Mouse (Mus musculus) neural tube, embryonic 12.5 days (tissue): ENCODE measurements around the gene Junb. TPM values are rescaled to one million over a fixed set of nuclear protein-coding genes. Genes with fewer than 3 reads are reported as not detected.
A peak's percentile ranks its signal among the peaks of the same experiment; 100 is the strongest.

Experiments
- ATAC-seq: fragments of 200-750 bp; cut with Nextera tagmentation; 2 replicates; pipeline ENCODE4 v1.8.0; 2017; ENCODE audit warnings: low read depth, mild to moderate bottlenecking, moderate TSS enrichment, moderate library complexity; ENCODE audit not compliant: low FRiP score
- H3K27ac ChIP-seq: fragments of 300-500 bp; sonication (generic); 2 replicates; pipeline ENCODE4 v1.5.1; 2016
- H3K27me3 ChIP-seq: fragments of 300-500 bp; sonication (generic); replicated peaks from 2 replicates; pipeline ENCODE4 v1.6.1; 2016; ENCODE audit warnings: mild to moderate bottlenecking
- H3K36me3 ChIP-seq: fragments of 300-500 bp; sonication (generic); 2 replicates; pipeline ENCODE4 v1.6.1; 2016; ENCODE audit warnings: mild to moderate bottlenecking
- H3K4me1 ChIP-seq: fragments of 300-500 bp; sonication (generic); 2 replicates; pipeline ENCODE4 v1.6.1; 2016
- H3K4me2 ChIP-seq: fragments of 300-500 bp; sonication (generic); replicated peaks from 2 replicates; pipeline ENCODE4 v1.6.1; 2016; ENCODE audit warnings: mild to moderate bottlenecking
- H3K4me3 ChIP-seq: fragments of 300-500 bp; sonication (generic); 2 replicates; pipeline ENCODE4 v1.5.1; 2016
- H3K9ac ChIP-seq: fragments of 300-500 bp; sonication (generic); 2 replicates; pipeline ENCODE4 v1.6.1; 2016; ENCODE audit warnings: mild to moderate bottlenecking
- H3K9me3 ChIP-seq: fragments of 300-500 bp; sonication (generic); 2 replicates; pipeline ENCODE4 v1.6.1; 2016; ENCODE audit warnings: mild to moderate bottlenecking
- WGBS: fragments of 180-500 bp; shearing (Covaris S2); methylation state at CpG from one replicate; pipeline ENCODE4 v1.1.7; 2016; 5-methylcytosine and 5-hydroxymethylcytosine counted together
- polyA plus RNA-seq: library from polyadenylated mRNA; unstranded; fragments of >200 nt; fragmentation: Nextera tagmentation; extraction: Ambion mirVana; gene quantifications from 2 replicates; pipeline ENCODE4 v1.2.1, GENCODE M21; 2016

Junb gene
- polyA plus RNA-seq, 1 experiment from 2014 or later, result 9.9 TPM

DNA sequence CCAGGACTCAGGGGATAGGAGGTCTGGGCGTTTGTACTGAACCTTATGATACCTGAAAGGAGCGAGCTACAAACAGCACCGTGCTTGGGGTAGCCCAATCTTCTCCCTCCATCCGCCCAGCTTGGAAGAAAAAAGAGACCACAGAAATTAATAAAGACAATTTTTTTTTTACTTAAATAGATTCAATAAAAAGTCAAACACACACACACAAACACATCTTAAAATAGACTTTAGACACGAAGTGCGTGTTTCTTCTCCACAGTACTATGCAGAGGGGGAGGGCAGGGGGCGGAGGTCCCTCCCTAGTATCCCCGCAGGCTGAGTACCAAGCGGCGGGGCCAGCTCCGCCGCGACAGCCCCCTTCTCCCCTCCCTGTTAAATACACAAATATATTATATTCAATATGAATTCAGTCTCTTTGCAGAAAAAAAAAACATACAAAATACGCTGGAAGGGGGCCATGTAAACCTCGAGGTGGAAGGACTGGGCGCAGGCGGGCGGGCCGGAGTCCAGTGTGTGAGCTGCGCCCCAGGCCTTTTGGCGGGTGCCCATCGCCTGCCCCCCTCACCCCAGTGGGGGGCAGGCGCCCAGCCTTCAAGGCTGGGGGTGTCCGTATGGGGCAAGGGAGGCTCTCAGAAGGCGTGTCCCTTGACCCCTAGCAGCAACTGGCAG lies 1.6 kb downstream of the Junb start:
- peak overlapping the region; percentile 62 for H3K9ac ChIP-seq
- peaks cover 56% of the 10 kb centered on the region for H3K4me1 ChIP-seq
- WGBS, result 2% methylated on average over 25 of the region's 25 CpGs
- H3K4me2 ChIP-seq, result peak overlapping the region; percentile 98
- ATAC-seq, result no peak
- peak overlapping the region; percentile 46 for H3K4me3 ChIP-seq
- no peaks in the 10 kb centered on the region for H3K9me3 ChIP-seq
- H3K27ac ChIP-seq, result no peak overlapping the region
- H3K27me3 ChIP-seq, result peaks cover 32% of the 10 kb centered on the region
- H3K36me3 ChIP-seq, result peaks cover 23% of the 10 kb centered on the region

DNA sequence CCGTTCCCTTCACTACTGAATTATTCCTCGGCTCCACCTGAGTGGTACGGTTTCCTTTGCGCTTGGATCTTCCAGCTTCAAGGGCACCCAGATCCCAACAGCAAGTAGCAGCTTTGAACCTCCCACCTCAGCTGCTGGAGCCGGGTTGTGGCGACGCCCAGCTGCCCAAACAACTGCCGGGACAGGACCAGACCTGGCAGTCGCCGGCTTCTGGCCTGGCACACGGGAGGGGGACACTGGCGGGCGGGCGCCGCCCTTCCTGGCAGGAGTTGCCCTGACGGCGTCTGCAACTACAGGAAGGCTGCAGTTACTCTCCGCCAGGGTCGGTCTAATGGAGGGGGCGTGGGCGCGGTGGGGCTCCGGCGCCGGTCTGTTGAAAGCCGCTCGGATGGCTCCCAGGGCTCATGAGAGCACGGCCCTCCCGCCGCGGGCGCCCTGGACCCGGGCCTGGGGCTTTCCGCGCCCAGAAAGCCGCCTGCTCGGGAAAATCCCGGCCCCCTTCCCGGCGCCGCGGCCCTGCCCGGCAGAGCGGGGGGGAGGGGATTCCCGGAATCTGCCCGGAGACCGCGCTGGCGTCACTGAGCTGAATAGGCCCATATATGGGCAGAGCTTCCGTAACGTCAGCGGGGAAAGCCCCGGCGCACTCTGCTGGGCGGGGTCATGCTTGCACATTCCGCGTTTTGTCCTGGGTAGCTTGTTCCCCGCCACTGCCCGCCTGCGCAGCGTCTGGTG lies 2.3 kb downstream of the Junb start:
- ATAC-seq, result peak; percentile 79
- Histone ChIP-seq H3K36me3 (peaks cover 30% of the 10 kb centered on the region), H3K9ac (peak overlapping the region; percentile 62), H3K9me3 (no peaks in the 10 kb centered on the region), H3K4me1 (peaks cover 57% of the 10 kb centered on the region), H3K4me3 (peak overlapping the region; percentile 46), H3K27ac (0 out of 2 replicates have a peak overlapping the region, but pooled peaks have one; percentile 4), H3K27me3 (peaks cover 30% of the 10 kb centered on the region), H3K4me2 (peak overlapping the region; percentile 98)
- WGBS, result 1% methylated on average over 61 of the region's 61 CpGs

DNA sequence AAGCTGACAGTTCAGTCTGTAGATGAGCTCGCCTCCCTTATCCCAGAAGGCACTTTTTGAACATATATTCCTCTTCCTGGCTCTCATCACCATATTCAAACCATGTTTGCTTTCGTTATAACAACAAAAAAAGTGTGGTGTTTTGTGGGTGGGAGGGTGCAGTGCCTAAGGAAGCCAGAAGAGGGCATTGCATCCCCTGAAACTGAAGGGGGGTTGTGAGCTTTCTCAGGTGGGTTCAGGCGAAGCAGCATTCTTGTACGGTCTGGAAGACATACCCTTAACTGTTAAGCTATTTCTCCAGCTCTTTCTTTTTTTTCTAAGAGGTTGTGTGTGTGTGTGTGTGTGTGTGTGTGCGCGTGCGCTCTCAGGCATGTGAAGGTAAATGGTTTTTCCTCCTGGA lies 3.1 kb downstream of the Junb start:
- Histone ChIP-seq H3K27me3 (peaks cover 28% of the 10 kb centered on the region), H3K36me3 (peaks cover 36% of the 10 kb centered on the region), H3K9ac (no peak overlapping the region), H3K4me1 (peaks cover 57% of the 10 kb centered on the region), H3K9me3 (no peaks in the 10 kb centered on the region), H3K4me3 (no peak overlapping the region), H3K27ac (no peak overlapping the region), H3K4me2 (peak overlapping the region; percentile 98)
- WGBS, result 37% methylated on average over 7 of the region's 7 CpGs
- ATAC-seq, result no peak

DNA sequence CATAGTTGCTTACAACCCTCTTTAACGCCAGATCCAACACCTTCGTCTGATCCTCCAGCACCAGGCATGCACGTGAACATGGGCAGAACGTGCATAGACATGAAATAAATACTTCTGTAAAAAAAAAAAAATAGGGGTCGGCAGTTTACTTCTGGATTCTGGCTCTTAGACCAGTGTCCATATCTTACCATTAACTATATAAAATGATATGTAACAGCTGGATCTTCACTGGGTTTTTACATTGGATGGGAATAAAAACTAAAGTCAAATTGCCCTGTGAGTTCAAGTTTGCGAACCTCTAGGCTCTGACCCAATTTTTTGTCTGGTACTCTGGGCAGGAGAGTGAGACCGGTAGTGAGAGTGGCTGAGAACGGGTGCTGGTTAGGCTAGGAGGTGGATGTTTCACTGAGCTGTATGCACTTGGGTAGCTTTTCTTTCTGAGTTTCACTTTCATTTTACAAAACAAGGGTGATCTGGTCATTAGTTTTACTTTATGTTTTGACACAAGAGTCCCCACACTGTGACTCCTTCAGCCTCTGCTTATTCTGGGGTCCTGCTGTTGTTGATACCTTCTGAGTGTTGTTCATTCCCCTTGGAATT lies 3.9 kb downstream of the Junb start:
- H3K4me1 ChIP-seq, result peaks cover 54% of the 10 kb centered on the region
- no peak overlapping the region for H3K4me3 ChIP-seq
- no peak overlapping the region for H3K9ac ChIP-seq
- H3K36me3 ChIP-seq, result peaks cover 36% of the 10 kb centered on the region
- peaks cover 23% of the 10 kb centered on the region for H3K27me3 ChIP-seq
- WGBS, result 83% methylated on average over 8 of the region's 8 CpGs
- no peak for ATAC-seq
- H3K4me2 ChIP-seq, result 0 out of 2 replicates have a peak overlapping the region, but pooled peaks have one; percentile 12
- no peak overlapping the region for H3K27ac ChIP-seq
- no peaks in the 10 kb centered on the region for H3K9me3 ChIP-seq

DNA sequence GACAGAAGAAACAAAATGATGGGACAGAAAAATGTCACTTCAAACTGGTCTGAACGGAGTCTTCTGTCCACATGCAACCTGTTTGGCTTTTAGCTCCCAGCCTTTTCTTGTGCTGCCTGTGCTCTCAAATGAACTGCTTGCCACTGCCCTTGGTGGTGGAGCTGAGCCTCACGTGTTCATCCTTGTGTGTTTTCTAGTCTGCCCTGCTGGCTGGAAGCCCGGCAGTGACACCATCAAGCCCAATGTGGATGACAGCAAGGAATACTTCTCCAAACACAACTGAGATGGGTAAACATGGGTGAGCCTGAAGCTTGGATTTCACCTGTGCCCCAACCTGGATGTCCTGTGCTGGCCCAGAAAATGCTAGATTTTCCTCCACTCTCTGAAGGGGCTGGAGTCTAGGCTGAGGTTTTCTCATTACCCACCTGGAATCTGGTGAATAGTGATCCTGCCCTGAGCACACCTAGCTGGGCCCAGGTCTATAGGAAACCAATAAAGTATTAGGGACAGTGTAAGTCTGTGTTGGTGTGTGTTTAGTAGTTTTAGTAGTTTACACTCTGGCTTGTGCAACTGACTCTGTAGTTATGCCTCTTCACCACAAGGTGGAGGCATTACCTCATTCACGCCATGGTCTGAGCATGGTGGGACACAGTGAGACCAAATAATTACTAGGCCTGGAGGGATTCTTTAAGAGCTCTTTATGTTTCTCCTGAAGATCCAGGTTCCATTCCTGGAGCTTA lies 4.5 kb downstream of the Junb start:
- H3K9me3 ChIP-seq, result no peaks in the 10 kb centered on the region
- H3K9ac ChIP-seq, result no peak overlapping the region
- H3K4me1 ChIP-seq, result peaks cover 49% of the 10 kb centered on the region
- peaks cover 17% of the 10 kb centered on the region for H3K27me3 ChIP-seq
- no peak overlapping the region for H3K27ac ChIP-seq
- H3K4me2 ChIP-seq, result 0 out of 2 replicates have a peak overlapping the region, but pooled peaks have one; percentile 12
- H3K36me3 ChIP-seq, result peaks cover 36% of the 10 kb centered on the region
- 64% methylated on average over 4 of the region's 4 CpGs for WGBS
- ATAC-seq, result no peak
- H3K4me3 ChIP-seq, result no peak overlapping the region

DNA sequence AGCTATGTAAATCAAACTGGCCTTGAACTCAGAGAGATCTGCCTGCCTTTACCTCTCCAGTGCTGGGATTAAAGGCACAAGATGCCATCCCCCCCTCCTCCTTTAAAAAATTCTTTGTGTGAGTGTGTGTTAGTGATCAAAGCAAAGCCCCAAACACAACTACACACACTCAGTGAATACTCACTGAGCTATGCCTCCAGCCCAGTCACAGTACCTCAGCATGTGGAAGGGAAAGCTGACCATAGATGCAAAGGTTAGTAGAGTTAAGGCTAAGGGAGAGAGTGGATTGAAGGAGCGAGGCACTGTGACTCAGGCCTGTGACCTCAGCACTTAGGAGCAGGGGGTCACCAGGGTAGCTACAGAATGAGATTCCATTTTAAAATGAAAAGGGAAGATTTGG lies 5.4 kb downstream of the Junb start:
- Histone ChIP-seq H3K27me3 (peaks cover 11% of the 10 kb centered on the region), H3K4me1 (peaks cover 47% of the 10 kb centered on the region), H3K9me3 (no peaks in the 10 kb centered on the region), H3K27ac (no peak overlapping the region), H3K4me3 (no peak overlapping the region), H3K9ac (peak overlapping the region; percentile 38; the same call in 1 of the 2 replicates), H3K36me3 (peaks cover 36% of the 10 kb centered on the region), H3K4me2 (no peak overlapping the region)
- no peak for ATAC-seq
- WGBS, result 93% methylated on average over 1 of the region's 1 CpGs

DNA sequence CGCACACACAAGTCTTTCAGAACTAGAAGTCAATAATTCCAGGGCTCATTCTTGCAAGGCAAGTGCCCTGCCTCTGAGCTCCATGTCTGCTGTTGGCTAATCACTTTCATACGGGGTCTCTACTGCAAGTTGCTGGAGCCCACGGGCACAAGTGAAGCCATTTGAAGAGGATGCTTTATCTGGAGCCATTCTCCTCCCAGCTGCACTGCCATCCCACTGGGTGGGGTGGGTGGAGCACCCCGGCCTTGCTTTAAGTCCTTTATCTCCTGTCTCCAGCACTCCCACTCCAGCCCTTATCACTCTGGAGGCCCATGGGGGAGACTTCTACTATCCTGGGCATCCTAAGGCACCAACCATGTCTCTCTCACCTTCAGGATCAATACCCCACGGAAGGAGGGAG lies 7.6 kb downstream of the Junb start:
- Histone ChIP-seq H3K4me1 (peaks cover 26% of the 10 kb centered on the region), H3K4me2 (peak overlapping the region; percentile 91), H3K4me3 (peak overlapping the region; percentile 80), H3K9ac (peak overlapping the region; percentile 96), H3K27me3 (no peaks in the 10 kb centered on the region), H3K27ac (no peak overlapping the region), H3K36me3 (peaks cover 36% of the 10 kb centered on the region), H3K9me3 (no peaks in the 10 kb centered on the region)
- 71% methylated on average over 5 of the region's 5 CpGs for WGBS
- ATAC-seq, result no peak

DNA sequence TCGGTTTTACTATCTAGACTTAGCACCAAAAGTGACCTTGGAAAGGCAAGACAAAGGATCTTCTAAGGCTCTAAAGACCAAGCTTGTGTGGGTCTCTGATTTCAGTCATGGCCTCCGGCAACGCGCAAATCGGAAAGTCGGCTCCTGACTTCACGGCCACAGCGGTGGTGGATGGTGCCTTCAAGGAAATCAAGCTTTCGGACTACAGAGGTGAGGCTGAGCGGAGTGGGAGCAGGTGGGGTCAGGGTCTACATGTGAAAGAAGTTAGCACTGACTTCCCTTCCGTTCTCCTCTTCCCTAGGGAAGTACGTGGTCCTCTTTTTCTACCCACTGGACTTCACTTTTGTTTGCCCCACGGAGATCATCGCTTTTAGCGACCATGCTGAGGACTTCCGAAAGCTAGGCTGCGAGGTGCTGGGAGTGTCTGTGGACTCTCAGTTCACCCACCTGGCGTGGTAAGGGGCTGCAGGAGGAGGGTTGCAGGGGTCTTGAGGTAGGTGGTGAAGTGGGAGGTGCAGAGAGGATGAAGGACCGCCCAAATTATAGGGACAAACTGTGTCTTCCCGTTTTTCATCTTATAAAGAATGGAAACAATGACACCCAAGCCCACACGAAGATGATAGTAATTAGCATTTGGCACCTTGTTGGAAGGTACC lies 8.3 kb downstream of the Junb start:
- 13% methylated on average over 21 of the region's 21 CpGs for WGBS
- peaks cover 36% of the 10 kb centered on the region for H3K36me3 ChIP-seq
- H3K27me3 ChIP-seq, result no peaks in the 10 kb centered on the region
- peak overlapping the region; percentile 80 for H3K4me3 ChIP-seq
- H3K9ac ChIP-seq, result peak overlapping the region; percentile 96
- peaks cover 26% of the 10 kb centered on the region for H3K4me1 ChIP-seq
- no peaks in the 10 kb centered on the region for H3K9me3 ChIP-seq
- H3K27ac ChIP-seq, result peak overlapping the region; percentile 50
- no peak for ATAC-seq
- peak overlapping the region; percentile 91 for H3K4me2 ChIP-seq

DNA sequence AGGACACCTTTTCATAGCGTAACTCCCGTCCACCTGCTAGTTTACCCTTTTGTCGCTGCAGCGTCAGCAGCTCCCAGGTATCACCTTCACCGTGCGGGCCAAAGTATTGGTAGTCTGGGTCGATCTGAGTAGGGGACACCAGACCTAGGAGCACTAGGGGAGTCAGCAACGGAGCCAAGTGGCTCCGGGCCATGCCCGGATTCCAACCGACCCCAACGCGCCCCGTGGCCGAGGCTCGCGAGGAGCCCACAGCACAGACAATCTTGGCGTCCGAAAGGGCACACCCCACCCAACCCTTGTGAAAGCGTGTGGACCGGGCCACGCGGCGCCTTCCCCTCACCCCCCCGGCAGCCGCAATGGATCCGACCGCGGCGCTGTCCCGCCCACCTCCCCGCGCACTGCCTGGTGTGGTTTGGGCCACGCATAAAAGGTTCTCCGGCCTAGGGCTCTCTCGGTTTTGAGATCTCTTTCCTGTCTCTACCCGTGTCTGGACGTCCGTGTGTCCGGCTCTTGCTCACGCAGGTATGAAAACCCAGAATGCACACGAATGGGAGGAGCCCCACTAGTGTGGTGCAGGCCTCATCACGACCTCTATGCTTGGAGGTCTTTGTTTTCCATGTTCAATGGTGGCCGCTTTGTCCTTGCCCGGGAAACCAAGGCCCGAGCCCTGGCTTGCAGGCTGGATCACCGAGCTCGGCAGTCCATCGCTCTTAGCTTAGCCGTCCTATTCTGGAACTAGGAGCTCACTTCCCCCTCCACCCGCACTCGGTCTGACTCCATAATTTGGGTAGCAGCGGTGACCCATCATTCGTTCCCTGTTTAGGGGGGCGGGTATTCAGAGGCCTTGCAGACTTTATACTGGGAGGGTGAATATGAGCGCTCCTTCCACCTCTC lies 9.0 kb downstream of the Junb start, which contains the start of the genes Gm49661, Prdx2 and Rnaseh2a:
Gene Gm49661, minus strand, starts transcription at position 193 of the 894 bp plus-strand sequence.
Gene Prdx2, plus strand, starts transcription at position 347 of the 894 bp plus-strand sequence.
Gene Rnaseh2a, minus strand, starts transcription at position 527 of the 894 bp plus-strand sequence.
- H3K9me3 ChIP-seq, result no peaks in the 10 kb centered on the region
- H3K4me2 ChIP-seq, result peak within 1 kb of the TSS; percentile 91
- peaks cover 26% of the 10 kb centered on the region for H3K4me1 ChIP-seq
- H3K27me3 ChIP-seq, result no peaks in the 10 kb centered on the region
- H3K36me3 ChIP-seq, result peaks cover 36% of the 10 kb centered on the region
- peak within 1 kb of the TSS; percentile 96 for H3K9ac ChIP-seq
- peak; percentile 74 for ATAC-seq
- H3K4me3 ChIP-seq, result peak within 1 kb of the TSS; percentile 80
- WGBS, result under 1% methylated on average over 56 of the region's 56 CpGs
- H3K27ac ChIP-seq, result peak within 1 kb of the TSS; percentile 50

DNA sequence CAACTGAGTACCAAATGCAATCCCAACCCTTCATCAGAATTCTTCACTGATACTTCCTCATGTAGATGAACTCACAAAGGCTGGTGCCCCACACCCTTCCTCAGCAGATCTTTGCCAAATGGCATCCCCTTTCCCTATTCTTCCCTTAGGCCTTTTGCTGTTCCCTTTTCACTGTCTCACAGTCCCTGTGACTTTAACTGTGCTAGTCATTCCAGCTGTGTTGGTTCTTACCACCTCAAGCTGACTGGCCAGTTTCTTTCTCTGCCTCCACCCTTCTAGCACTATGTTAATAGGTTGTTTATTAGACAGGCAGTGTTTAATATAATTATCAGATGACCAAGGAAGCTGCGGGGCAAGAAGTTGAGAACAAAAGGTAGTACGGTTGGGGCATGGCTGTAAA lies 9.9 kb downstream of the Junb start:
- WGBS, result 6% methylated on average over 2 of the region's 2 CpGs

More for the DNA sequence above, 9.9 kb downstream of the Junb start:
- no peaks in the 10 kb centered on the region for H3K27me3 ChIP-seq
- H3K36me3 ChIP-seq, result peaks cover 29% of the 10 kb centered on the region
- H3K4me1 ChIP-seq, result peaks cover 26% of the 10 kb centered on the region
- H3K9me3 ChIP-seq, result no peaks in the 10 kb centered on the region
- peak overlapping the region; percentile 91 for H3K4me2 ChIP-seq
- H3K27ac ChIP-seq, result no peak overlapping the region
- ATAC-seq, result no peak
- peak overlapping the region; percentile 96 for H3K9ac ChIP-seq
- peak overlapping the region; percentile 80; the same call in 1 of the 2 replicates for H3K4me3 ChIP-seq
